Mouse (Mus musculus) hindbrain, embryonic 16.5 days (tissue): ENCODE data around the gene Tdrd9. TPM values are rescaled to one million over a fixed set of nuclear protein-coding genes. Genes with fewer than 3 reads are reported as not detected.
A peak's percentile ranks its signal among the peaks of the same experiment; 100 is the strongest.

Source experiments
- ATAC-seq: fragments of 200-750 bp; cut with Nextera tagmentation; 2 replicates; pipeline ENCODE4 v1.8.0; 2017; ENCODE audit warnings: moderate TSS enrichment, moderate library complexity
- H3K27ac ChIP-seq: fragments of 300-500 bp; sonication (generic); 2 replicates; pipeline ENCODE4 v1.5.1; 2014; ENCODE audit warnings: low read depth, mild to moderate bottlenecking, control low read depth, low read length, moderate library complexity
- H3K27me3 ChIP-seq: fragments of 300-500 bp; sonication (generic); replicated peaks from 2 replicates; pipeline ENCODE4 v1.6.1; 2014; ENCODE audit warnings: low read length; ENCODE audit not compliant: control insufficient read depth, insufficient read depth
- H3K36me3 ChIP-seq: fragments of 300-500 bp; sonication (generic); 2 replicates; pipeline ENCODE4 v1.6.1; 2014; ENCODE audit warnings: mild to moderate bottlenecking, low read length, moderate library complexity, mixed read lengths; ENCODE audit not compliant: control insufficient read depth, insufficient read depth
- H3K4me1 ChIP-seq: fragments of 300-500 bp; sonication (generic); 2 replicates; pipeline ENCODE4 v1.6.1; 2014; ENCODE audit warnings: low read depth, low read length; ENCODE audit not compliant: control insufficient read depth, insufficient read depth
- H3K4me2 ChIP-seq: fragments of 300-500 bp; sonication (generic); 2 replicates; pipeline ENCODE4 v1.6.1; 2014; ENCODE audit warnings: mild to moderate bottlenecking, low read length, control low read depth, moderate library complexity
- H3K4me3 ChIP-seq: fragments of 300-500 bp; sonication (generic); 2 replicates; pipeline ENCODE4 v1.5.1; 2014; ENCODE audit warnings: mild to moderate bottlenecking, low read length, control low read depth, moderate library complexity
- H3K9ac ChIP-seq: fragments of 300-500 bp; sonication (generic); 2 replicates; pipeline ENCODE4 v1.6.1; 2014; ENCODE audit warnings: low read depth, mild to moderate bottlenecking, control low read depth, low read length, moderate library complexity
- H3K9me3 ChIP-seq: fragments of 300-500 bp; sonication (generic); 2 replicates; pipeline ENCODE4 v1.6.1; 2014; ENCODE audit warnings: mild to moderate bottlenecking, low read length, moderate library complexity; ENCODE audit not compliant: control insufficient read depth
- WGBS: fragments of 180-500 bp; shearing (Covaris S2); extraction: QIAGEN DNeasy Blood & Tissue Kit; methylation state at CpG from one replicate; pipeline ENCODE4 v1.1.7; 2014; 5-methylcytosine and 5-hydroxymethylcytosine counted together
- polyA plus RNA-seq: library from polyadenylated mRNA; unstranded; fragments of >200 nt; fragmentation: Nextera tagmentation; extraction: Ambion mirVana; gene quantifications from 2 replicates; pipeline ENCODE4 v1.2.1, GENCODE M21; 2015

The Tdrd9 gene
- polyA plus RNA-seq, 1 experiment from 2014 or later: 0.24 TPM

- 87% methylated on average over 11 of the region's 11 CpGs for WGBS
- no peak for ATAC-seq
- H3K36me3 ChIP-seq: no peaks in the 10 kb centered on the region
- H3K27me3 ChIP-seq: peaks cover 4% of the 10 kb centered on the region
- no peak overlapping the region for H3K4me3 ChIP-seq
- H3K9me3 ChIP-seq: no peaks in the 10 kb centered on the region
- H3K9ac ChIP-seq: no peak overlapping the region
- H3K4me2 ChIP-seq: no peak overlapping the region
- no peaks in the 10 kb centered on the region; the same call in 1 of the 2 replicates for H3K4me1 ChIP-seq
- H3K27ac ChIP-seq: no peak overlapping the region
Measured at GRCm38 (mm10) chr12:112104890-112105289, 133.5 kb downstream of the Tdrd9 start.

DNA sequence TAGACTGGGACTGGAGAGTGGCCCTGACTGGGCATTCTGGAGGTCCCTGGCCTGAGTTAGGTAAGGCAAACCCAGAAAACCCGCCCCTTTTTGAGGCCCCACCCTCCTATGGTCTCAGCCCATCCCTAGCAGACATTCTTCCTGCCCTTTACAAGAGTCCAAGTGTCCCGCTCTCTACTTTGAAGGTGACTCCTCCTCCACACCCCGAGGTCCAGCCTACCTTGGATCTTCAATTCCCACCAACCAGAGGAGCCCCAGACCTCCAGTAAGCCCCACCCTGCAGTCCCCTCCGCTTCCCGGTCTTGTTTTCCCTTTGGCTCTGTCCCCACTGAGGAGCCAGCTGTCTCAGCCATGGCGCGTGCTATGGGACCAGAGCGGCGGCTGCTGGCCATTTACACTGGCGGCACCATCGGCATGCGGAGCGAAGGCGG is 135.2 kb downstream of the Tdrd9 start, which contains the start of gene Aspg:
Gene Aspg (plus strand): TSS at position 139 of the 431 bp plus-strand sequence.
- H3K9ac ChIP-seq: no peak within 1 kb of the TSS
- H3K36me3 ChIP-seq: no peaks in the 10 kb centered on the region
- H3K4me1 ChIP-seq: no peaks in the 10 kb centered on the region; the same call in 1 of the 2 replicates
- no peaks in the 10 kb centered on the region for H3K9me3 ChIP-seq
- H3K4me2 ChIP-seq: peak within 1 kb of the TSS; percentile 35
- H3K27ac ChIP-seq: no peak within 1 kb of the TSS
- H3K4me3 ChIP-seq: no peak within 1 kb of the TSS
- ATAC-seq: no peak
- H3K27me3 ChIP-seq: peaks cover 4% of the 10 kb centered on the region
- WGBS: 1% methylated on average over 14 of the region's 14 CpGs

DNA sequence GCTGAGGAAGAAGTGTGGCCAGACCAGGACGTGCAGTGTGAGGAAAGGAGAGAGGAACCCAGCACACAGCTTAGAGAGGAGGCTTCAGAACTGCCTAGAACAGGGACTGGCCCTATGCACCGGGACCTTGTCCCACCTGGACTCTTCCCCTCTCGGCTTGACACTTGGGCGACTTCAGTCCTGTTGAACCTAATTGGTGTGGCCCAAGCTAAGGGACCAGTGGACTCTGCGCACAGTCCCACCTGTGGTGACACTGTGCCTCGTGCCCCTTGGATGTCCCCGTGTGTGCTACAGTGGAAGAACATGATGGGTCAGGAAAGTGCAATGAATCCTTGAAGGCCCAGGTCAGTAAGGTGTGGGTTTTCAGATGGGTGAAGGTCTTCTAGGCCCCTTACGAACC is 136.3 kb downstream of the Tdrd9 start:
- no peak overlapping the region for H3K27ac ChIP-seq
- no peak overlapping the region for H3K4me2 ChIP-seq
- H3K9ac ChIP-seq: no peak overlapping the region
- H3K9me3 ChIP-seq: no peaks in the 10 kb centered on the region
- 92% methylated on average over 8 of the region's 8 CpGs for WGBS
- no peak for ATAC-seq
- H3K36me3 ChIP-seq: no peaks in the 10 kb centered on the region
- H3K4me3 ChIP-seq: no peak overlapping the region
- no peaks in the 10 kb centered on the region; the same call in 1 of the 2 replicates for H3K4me1 ChIP-seq
- H3K27me3 ChIP-seq: peaks cover 4% of the 10 kb centered on the region; the same call in 1 of the 2 replicates

- Histone ChIP-seq H3K4me3 (no peak overlapping the region), H3K36me3 (no peaks in the 10 kb centered on the region), H3K4me1 (no peaks in the 10 kb centered on the region; the same call in 1 of the 2 replicates), H3K9me3 (no peaks in the 10 kb centered on the region), H3K4me2 (no peak overlapping the region), H3K27ac (no peak overlapping the region), H3K27me3 (peaks cover 4% of the 10 kb centered on the region; the same call in 1 of the 2 replicates), H3K9ac (no peak overlapping the region)
- no peak for ATAC-seq
- 85% methylated on average over 11 of the region's 11 CpGs for WGBS
Measured at GRCm38 (mm10) chr12:112108696-112109445, 137.5 kb downstream of the Tdrd9 start.

DNA sequence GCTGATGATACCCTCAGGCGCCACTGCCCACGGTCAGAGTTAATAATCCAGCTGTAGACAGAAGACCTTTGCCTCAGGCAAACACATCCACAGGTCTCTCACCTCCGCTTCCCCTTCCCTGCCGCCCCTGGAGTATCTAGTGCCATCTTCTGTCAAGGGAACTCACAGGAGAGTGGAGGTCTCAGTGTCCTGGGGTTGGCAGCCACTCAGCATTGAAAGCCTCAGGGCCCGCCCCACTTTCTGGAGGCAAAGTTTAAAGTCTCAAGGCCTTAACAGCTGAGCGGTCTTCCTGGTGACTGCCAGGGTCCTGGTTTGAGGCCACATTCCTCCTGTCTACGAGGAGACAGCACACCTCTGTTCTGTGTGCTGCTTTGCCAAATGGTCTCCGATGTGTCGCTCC is 138.3 kb downstream of the Tdrd9 start:
- no peak for ATAC-seq
- Histone ChIP-seq H3K27me3 (peaks cover 4% of the 10 kb centered on the region; the same call in 1 of the 2 replicates), H3K4me1 (no peaks in the 10 kb centered on the region; the same call in 1 of the 2 replicates), H3K9ac (no peak overlapping the region), H3K9me3 (no peaks in the 10 kb centered on the region), H3K36me3 (no peaks in the 10 kb centered on the region), H3K4me2 (no peak overlapping the region), H3K27ac (no peak overlapping the region), H3K4me3 (no peak overlapping the region)
- WGBS: 84% methylated on average over 9 of the region's 9 CpGs

DNA sequence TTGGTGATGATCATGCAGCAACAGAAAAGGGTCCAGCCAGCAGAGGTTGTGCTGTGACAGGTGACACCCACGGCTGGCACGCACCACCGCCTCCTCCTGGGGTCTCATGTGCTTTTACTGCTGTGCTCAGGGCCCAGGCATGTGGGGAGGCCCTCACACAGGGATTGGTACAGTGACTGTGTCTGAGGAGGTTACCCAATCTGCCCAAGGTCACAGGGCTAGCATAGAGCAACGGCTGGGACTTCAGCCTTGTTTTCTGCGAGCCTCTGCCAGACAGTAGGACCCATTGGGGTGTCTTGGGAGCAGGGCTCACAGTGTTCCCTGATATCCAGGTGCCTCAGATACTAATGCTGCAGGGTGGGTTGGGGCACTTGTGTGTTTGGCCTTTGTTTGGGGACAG is 140.0 kb downstream of the Tdrd9 start:
- Histone ChIP-seq H3K9me3 (no peaks in the 10 kb centered on the region), H3K4me2 (no peak overlapping the region), H3K4me3 (no peak overlapping the region), H3K4me1 (no peaks in the 10 kb centered on the region; the same call in 1 of the 2 replicates), H3K9ac (no peak overlapping the region), H3K36me3 (no peaks in the 10 kb centered on the region), H3K27ac (no peak overlapping the region), H3K27me3 (peaks cover 3% of the 10 kb centered on the region; the same call in 1 of the 2 replicates)
- no peak for ATAC-seq
- WGBS: 89% methylated on average over 5 of the region's 5 CpGs

DNA sequence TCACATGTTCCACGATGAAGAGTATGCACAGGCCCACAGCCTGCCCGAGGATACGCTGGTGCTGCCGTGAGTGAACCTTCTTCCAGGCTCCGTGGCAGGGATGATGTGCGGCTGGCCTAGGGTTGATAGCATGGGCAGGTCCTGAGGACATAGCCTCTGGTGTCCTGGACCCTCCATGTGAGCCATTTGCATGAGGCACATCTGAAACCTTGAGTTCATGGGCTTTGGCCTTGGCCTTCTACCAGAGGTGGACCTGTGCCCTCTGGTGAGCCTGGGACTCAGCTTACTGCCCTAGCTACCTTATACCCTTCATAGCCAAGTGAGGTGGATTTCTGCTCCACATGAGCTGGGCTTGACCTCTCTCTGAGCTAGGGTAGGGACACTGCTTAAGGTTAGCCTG is 140.9 kb downstream of the Tdrd9 start:
- Histone ChIP-seq H3K4me2 (no peak overlapping the region), H3K4me1 (no peaks in the 10 kb centered on the region), H3K36me3 (no peaks in the 10 kb centered on the region), H3K9ac (no peak overlapping the region), H3K27ac (no peak overlapping the region), H3K27me3 (no peaks in the 10 kb centered on the region; the same call in 1 of the 2 replicates), H3K4me3 (no peak overlapping the region), H3K9me3 (no peaks in the 10 kb centered on the region)
- WGBS: 91% methylated on average over 6 of the region's 6 CpGs
- ATAC-seq: no peak

DNA sequence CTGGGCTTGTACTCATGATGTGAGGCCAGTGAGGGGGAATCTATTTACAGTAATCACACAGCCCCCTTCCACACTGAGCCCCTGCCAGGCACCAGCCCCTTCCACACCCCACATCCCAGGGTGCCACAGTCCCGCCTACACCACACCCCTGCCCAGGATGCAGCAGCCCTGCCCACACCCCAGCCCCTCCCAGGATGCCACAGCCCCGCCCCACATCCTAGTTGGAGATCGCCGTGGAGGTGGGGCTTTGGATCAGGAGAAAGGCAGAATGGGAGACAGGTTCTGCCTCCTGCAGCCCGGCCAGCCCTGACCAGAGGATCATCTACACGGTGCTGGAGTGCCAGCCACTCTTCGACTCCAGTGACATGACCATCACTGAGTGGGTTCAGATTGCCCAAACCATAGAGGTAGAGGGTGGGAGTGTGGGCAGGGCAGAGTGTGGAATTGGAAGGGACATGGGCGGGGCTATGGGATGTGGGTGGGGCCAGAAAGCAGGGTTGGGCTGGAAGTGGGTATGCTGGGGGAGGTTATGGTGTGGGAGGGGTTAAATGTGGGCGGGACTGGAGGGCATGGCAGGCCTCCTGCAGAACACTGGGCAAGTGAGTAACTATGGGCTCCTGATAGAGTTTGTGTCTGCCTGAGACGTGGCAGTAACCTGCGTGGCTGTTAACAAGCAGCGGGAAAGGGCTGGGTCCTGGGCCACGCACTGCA is 141.5 kb downstream of the Tdrd9 start:
- Histone ChIP-seq H3K27ac (no peak overlapping the region), H3K27me3 (no peaks in the 10 kb centered on the region; the same call in 1 of the 2 replicates), H3K4me3 (no peak overlapping the region), H3K9me3 (no peaks in the 10 kb centered on the region), H3K36me3 (no peaks in the 10 kb centered on the region), H3K4me1 (no peaks in the 10 kb centered on the region), H3K4me2 (no peak overlapping the region), H3K9ac (no peak overlapping the region)
- WGBS: 20% methylated on average over 13 of the region's 13 CpGs
- 0 out of 2 replicates have a peak, but pooled peaks have one; percentile 31 for ATAC-seq

- Histone ChIP-seq H3K9ac (no peak overlapping the region), H3K4me1 (no peaks in the 10 kb centered on the region), H3K27me3 (no peaks in the 10 kb centered on the region; the same call in 1 of the 2 replicates), H3K36me3 (no peaks in the 10 kb centered on the region), H3K27ac (no peak overlapping the region), H3K4me3 (no peak overlapping the region), H3K4me2 (no peak overlapping the region), H3K9me3 (no peaks in the 10 kb centered on the region)
- 13% methylated on average over 7 of the region's 7 CpGs for whole genome bisulfite sequencing
- ATAC-seq: peak; percentile 48; the same call in 1 of the 2 replicates
Measured at GRCm38 (mm10) chr12:112113710-112114109, 142.4 kb downstream of the Tdrd9 start.
